Mouse (Mus musculus) forebrain, embryonic 10.5 days (tissue): ENCODE data around the gene Palmd. TPM values are rescaled to one million over a fixed set of nuclear protein-coding genes. Genes with fewer than 3 reads are reported as not detected.

Experiments
- DNase-seq: peaks from one replicate; pipeline ENCODE4 v3.0.0-alpha.2; 2017; ENCODE audit warnings: low spot score; ENCODE audit errors: extremely low spot score
- H3K27ac ChIP-seq: fragments of 300-500 bp; sonication (generic); 2 replicates; pipeline ENCODE4 v1.5.1; 2016; ENCODE audit warnings: mild to moderate bottlenecking
- H3K27me3 ChIP-seq: fragments of 300-500 bp; sonication (generic); 2 replicates; pipeline ENCODE4 v1.6.1; 2016; ENCODE audit warnings: mild to moderate bottlenecking; ENCODE audit not compliant: poor library complexity, severe bottlenecking
- H3K36me3 ChIP-seq: fragments of 300-500 bp; sonication (generic); replicated peaks from 2 replicates; pipeline ENCODE4 v1.6.1; 2016; ENCODE audit warnings: mild to moderate bottlenecking, moderate library complexity
- H3K4me1 ChIP-seq: fragments of 300-500 bp; sonication (generic); 2 replicates; pipeline ENCODE4 v1.6.1; 2016
- H3K4me3 ChIP-seq: fragments of 300-500 bp; sonication (generic); 2 replicates; pipeline ENCODE4 v1.5.1; 2016; ENCODE audit warnings: mild to moderate bottlenecking, moderate library complexity
- H3K9me3 ChIP-seq: fragments of 300-500 bp; sonication (generic); 2 replicates; pipeline ENCODE4 v1.6.1; 2016; ENCODE audit warnings: mild to moderate bottlenecking, moderate library complexity
- WGBS: fragments of 180-500 bp; shearing (Covaris S2); methylation state at CpG from one replicate; pipeline ENCODE4 v1.1.7; 2016; 5-methylcytosine and 5-hydroxymethylcytosine counted together
- polyA plus RNA-seq: library from polyadenylated mRNA; unstranded; fragments of >200 nt; fragmentation: Nextera tagmentation; extraction: Ambion mirVana; gene quantifications from 2 replicates; pipeline ENCODE4 v1.2.1, GENCODE M21; 2016

Gene Palmd
- polyA plus RNA-seq, 1 experiment from 2014 or later: 1.7 TPM

GRCm38 (mm10) chr3:116969786-116970185 lies 999 bp upstream of the Palmd start:
- H3K9me3 ChIP-seq: no peaks in the 10 kb centered on the region
- H3K4me3 ChIP-seq: no peak overlapping the region
- H3K36me3 ChIP-seq: no peaks in the 10 kb centered on the region
- 78% methylated on average over 5 of the region's 5 CpGs for WGBS
- peaks cover 24% of the 10 kb centered on the region for H3K4me1 ChIP-seq
- no peak overlapping the region for H3K27ac ChIP-seq
- H3K27me3 ChIP-seq: no peaks in the 10 kb centered on the region
- no peak for DNase-seq

DNA sequence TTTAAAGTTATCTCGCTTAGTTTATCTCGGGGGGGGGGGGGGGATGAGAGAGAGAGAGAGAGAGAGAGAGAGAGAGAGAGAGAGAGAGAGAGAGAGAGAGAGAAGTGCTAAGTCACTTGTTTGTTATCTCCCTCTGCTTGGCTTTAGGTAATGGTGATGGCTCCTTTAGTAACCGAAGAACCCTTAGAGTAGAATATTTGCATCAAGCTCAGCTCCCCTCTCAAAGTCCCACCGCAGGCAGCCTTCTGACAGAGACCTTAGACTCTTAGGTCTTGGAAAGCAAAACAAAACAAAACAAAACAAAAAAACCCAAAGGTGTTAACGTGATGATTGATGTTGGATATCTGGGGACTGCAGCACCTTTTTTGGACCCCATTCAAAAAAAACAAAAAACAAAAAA lies 216 bp upstream of the Palmd start:
- no peaks in the 10 kb centered on the region for H3K27me3 ChIP-seq
- peak overlapping the region; percentile 48 for H3K4me3 ChIP-seq
- H3K9me3 ChIP-seq: no peaks in the 10 kb centered on the region
- 32% methylated on average over 5 of the region's 5 CpGs for WGBS
- DNase-seq: no peak
- H3K4me1 ChIP-seq: peaks cover 24% of the 10 kb centered on the region
- peak overlapping the region; percentile 74 for H3K27ac ChIP-seq
- H3K36me3 ChIP-seq: no peaks in the 10 kb centered on the region

- no peaks in the 10 kb centered on the region for H3K27me3 ChIP-seq
- H3K36me3 ChIP-seq: no peaks in the 10 kb centered on the region
- H3K27ac ChIP-seq: peak within 1 kb of the TSS; percentile 74
- no peak for DNase-seq
- 79% methylated on average over 4 of the region's 4 CpGs for WGBS
- H3K9me3 ChIP-seq: no peaks in the 10 kb centered on the region
- peak within 1 kb of the TSS; percentile 48 for H3K4me3 ChIP-seq
- peaks cover 24% of the 10 kb centered on the region for H3K4me1 ChIP-seq
These were observed 820 bp downstream of the Palmd start, which contains the start of gene 4930455H04Rik for GRCm38 (mm10) chr3:116967967-116968366. TSS of gene 4930455H04Rik (plus strand) at chr3:116968267.

- H3K4me1 ChIP-seq: peaks cover 24% of the 10 kb centered on the region
- no peak for DNase-seq
- H3K4me3 ChIP-seq: no peak overlapping the region
- H3K27ac ChIP-seq: no peak overlapping the region
- no peaks in the 10 kb centered on the region for H3K36me3 ChIP-seq
- WGBS: 90% methylated on average over 6 of the region's 6 CpGs
- no peaks in the 10 kb centered on the region for H3K9me3 ChIP-seq
- H3K27me3 ChIP-seq: no peaks in the 10 kb centered on the region
These were observed 1.4 kb downstream of the Palmd start for GRCm38 (mm10) chr3:116967436-116967835.

- H3K36me3 ChIP-seq: no peaks in the 10 kb centered on the region
- H3K9me3 ChIP-seq: no peaks in the 10 kb centered on the region
- H3K27ac ChIP-seq: no peak overlapping the region
- H3K4me1 ChIP-seq: peaks cover 24% of the 10 kb centered on the region
- H3K27me3 ChIP-seq: no peaks in the 10 kb centered on the region
- no peak for DNase-seq
- H3K4me3 ChIP-seq: no peak overlapping the region
- 73% methylated on average over 6 of the region's 6 CpGs for WGBS
These were observed 2.0 kb downstream of the Palmd start for GRCm38 (mm10) chr3:116966800-116967199.

GRCm38 (mm10) chr3:116966225-116966624 lies 2.6 kb downstream of the Palmd start:
- no peaks in the 10 kb centered on the region for H3K36me3 ChIP-seq
- no peaks in the 10 kb centered on the region for H3K9me3 ChIP-seq
- no peak overlapping the region for H3K4me3 ChIP-seq
- H3K27ac ChIP-seq: no peak overlapping the region
- peaks cover 24% of the 10 kb centered on the region for H3K4me1 ChIP-seq
- no peak for DNase-seq
- no peaks in the 10 kb centered on the region for H3K27me3 ChIP-seq
- 39% methylated on average over 4 of the region's 4 CpGs for WGBS

DNA sequence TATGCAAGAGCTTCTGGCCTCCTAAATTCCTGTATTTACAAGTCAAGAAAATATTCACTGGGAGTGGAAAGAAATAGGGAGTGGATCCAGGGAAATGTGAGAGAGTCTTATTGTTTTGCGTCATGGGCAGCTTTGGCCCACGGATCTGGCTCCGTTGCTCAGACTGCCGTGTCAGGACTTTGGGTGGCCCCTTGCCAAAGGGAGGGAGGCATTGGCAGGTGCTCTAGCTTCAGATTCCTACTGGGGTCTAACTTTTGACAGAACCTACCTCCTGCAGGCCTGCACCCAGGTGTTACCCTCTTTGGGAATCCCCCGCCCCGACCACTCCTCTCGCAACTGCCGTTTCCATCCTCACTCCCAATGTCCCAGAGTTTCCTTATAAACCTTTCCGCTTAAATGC lies 4.4 kb downstream of the Palmd start:
- 93% methylated on average over 9 of the region's 9 CpGs for WGBS

DNA sequence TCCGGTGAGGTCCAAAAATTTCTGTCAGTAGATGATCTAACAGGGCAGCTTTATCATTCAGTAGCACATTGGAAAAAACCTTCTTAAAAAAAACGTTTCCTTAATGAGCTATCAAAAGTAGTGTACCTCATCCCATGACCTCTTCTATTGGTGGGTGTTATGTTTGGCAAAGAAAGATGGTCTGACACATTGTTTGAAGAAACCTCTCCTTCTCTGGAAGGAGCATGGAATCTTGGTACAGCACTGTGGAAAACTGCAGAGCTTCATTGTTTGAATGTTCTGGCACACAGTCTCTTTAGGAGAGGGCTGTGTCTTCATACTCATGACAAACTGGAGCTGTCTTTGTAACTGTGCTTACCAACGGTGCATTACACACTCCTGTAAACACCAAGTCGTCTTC lies 5.6 kb downstream of the Palmd start:
- WGBS: 78% methylated on average over 4 of the region's 4 CpGs
- H3K27ac ChIP-seq: no peak overlapping the region
- peaks cover 7% of the 10 kb centered on the region for H3K4me1 ChIP-seq
- H3K36me3 ChIP-seq: no peaks in the 10 kb centered on the region
- no peaks in the 10 kb centered on the region for H3K9me3 ChIP-seq
- no peak overlapping the region for H3K4me3 ChIP-seq
- DNase-seq: no peak
- H3K27me3 ChIP-seq: no peaks in the 10 kb centered on the region

More for the DNA sequence above, 4.4 kb downstream of the Palmd start:
- no peaks in the 10 kb centered on the region for H3K36me3 ChIP-seq
- H3K4me1 ChIP-seq: peaks cover 19% of the 10 kb centered on the region
- H3K27me3 ChIP-seq: no peaks in the 10 kb centered on the region
- no peak overlapping the region for H3K4me3 ChIP-seq
- no peak overlapping the region for H3K27ac ChIP-seq
- no peaks in the 10 kb centered on the region for H3K9me3 ChIP-seq
- no peak for DNase-seq

- no peak for DNase-seq
- Histone ChIP-seq H3K27me3 (no peaks in the 10 kb centered on the region), H3K4me1 (0 out of 2 replicates have a peak, but pooled peaks cover under 1% of the 10 kb centered on the region), H3K9me3 (no peaks in the 10 kb centered on the region), H3K27ac (no peak overlapping the region), H3K4me3 (no peak overlapping the region), H3K36me3 (no peaks in the 10 kb centered on the region)
- 71% methylated on average over 15 of the region's 15 CpGs for WGBS
These were observed 7.2 kb downstream of the Palmd start for GRCm38 (mm10) chr3:116961354-116962142.

DNA sequence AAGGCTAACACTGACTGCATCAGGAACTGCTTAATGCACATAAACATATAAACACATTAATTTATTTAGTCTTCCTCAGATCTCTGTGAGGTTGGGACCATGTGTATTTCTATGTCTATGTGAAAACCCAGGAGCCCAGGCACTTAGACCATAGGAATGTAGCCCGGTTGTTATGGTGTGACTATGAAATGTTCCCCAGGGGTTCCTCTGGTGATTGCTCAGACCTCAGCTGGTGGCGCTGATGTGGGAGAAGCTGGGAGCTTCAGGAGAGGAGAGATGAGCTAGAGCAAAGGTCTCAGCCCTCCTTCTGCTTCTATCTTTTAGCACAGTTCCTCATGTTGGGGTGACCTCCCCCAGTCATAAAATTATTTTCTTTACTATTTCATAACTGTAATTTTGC lies 8.4 kb downstream of the Palmd start:
- no peak for DNase-seq
- 78% methylated on average over 2 of the region's 2 CpGs for WGBS
- H3K27me3 ChIP-seq: no peaks in the 10 kb centered on the region

GRCm38 (mm10) chr3:116955061-116955460 lies 13.7 kb downstream of the Palmd start:
- H3K27ac ChIP-seq: no peak overlapping the region
- no peaks in the 10 kb centered on the region for H3K4me1 ChIP-seq
- DNase-seq: no peak
- H3K4me3 ChIP-seq: no peak overlapping the region
- no peaks in the 10 kb centered on the region for H3K36me3 ChIP-seq
- no peaks in the 10 kb centered on the region for H3K27me3 ChIP-seq
- WGBS: 71% methylated on average over 6 of the region's 6 CpGs
- H3K9me3 ChIP-seq: no peaks in the 10 kb centered on the region

More for the DNA sequence above, 8.4 kb downstream of the Palmd start:
- Histone ChIP-seq H3K27ac (no peak overlapping the region), H3K4me3 (no peak overlapping the region), H3K4me1 (no peaks in the 10 kb centered on the region), H3K36me3 (no peaks in the 10 kb centered on the region), H3K9me3 (no peaks in the 10 kb centered on the region)

GRCm38 (mm10) chr3:116953366-116953765 lies 15.4 kb downstream of the Palmd start:
- H3K27me3 ChIP-seq: no peaks in the 10 kb centered on the region
- H3K36me3 ChIP-seq: no peaks in the 10 kb centered on the region
- WGBS: 86% methylated on average over 6 of the region's 6 CpGs

DNA sequence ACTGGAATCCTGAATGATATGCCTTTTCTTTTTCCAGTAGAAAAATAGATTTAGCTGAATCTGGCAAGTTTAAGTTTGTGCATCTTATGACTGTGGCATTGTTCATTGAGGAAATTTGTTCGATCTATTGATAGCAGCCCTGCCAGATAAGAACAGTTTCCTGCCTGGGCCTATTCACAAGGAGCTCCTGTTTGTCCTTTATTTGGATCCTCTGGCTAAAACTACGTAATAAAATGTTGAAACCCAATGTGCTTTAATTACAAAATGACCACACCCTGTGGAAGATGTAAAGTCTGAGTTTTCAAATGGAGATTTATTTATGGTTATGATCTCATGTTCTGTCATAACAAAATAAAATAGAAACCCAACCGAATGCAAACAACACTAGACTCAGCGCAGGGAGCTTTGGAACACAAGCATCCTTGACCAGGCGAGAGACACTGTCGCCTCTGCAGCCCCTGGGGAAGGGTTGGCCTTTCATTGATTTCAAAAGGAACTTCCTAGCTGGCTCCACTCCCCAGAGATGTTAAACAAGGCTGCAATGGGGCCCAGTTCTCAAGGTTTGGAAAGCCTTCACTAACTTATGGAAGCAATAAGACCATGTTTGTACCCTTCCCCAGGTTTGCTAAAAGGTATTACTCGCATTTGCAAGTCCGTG lies 16.4 kb downstream of the Palmd start:
- no peaks in the 10 kb centered on the region for H3K36me3 ChIP-seq

More at GRCm38 (mm10) chr3:116953366-116953765, 15.4 kb downstream of the Palmd start:
- Histone ChIP-seq H3K9me3 (no peaks in the 10 kb centered on the region), H3K27ac (no peak overlapping the region), H3K4me1 (no peaks in the 10 kb centered on the region), H3K4me3 (no peak overlapping the region)
- DNase-seq: no peak

More for the DNA sequence above, 16.4 kb downstream of the Palmd start:
- Histone ChIP-seq H3K27ac (no peak overlapping the region), H3K9me3 (no peaks in the 10 kb centered on the region), H3K27me3 (no peaks in the 10 kb centered on the region), H3K4me3 (no peak overlapping the region), H3K4me1 (no peaks in the 10 kb centered on the region)
- 85% methylated on average over 8 of the region's 8 CpGs for WGBS
- DNase-seq: no peak
